Mouse (Mus musculus) layer of hippocampus, postnatal 10 days (tissue): ENCODE data around the gene Hist1h2ba. TPM values are rescaled to one million over a fixed set of nuclear protein-coding genes. Genes with fewer than 3 reads are reported as not detected.

Source experiments
- DNase-seq, 2 experiments: peaks; one replicate each; pipeline ENCODE4 v3.0.0; 2021; ENCODE audit warnings: low spot score in 2 of 2
- long read RNA-seq: library from polyadenylated mRNA; stranded (forward); transcript quantifications from one replicate; pipeline ENCODE4 v2.0.0, GENCODE M21; 2023
- total RNA-seq, 2 experiments: library from RNA; stranded (reverse); gene quantifications; 2 replicates each; pipeline ENCODE4 v1.2.3; 2021

Hist1h2ba gene
- total RNA-seq = not detected
- long read RNA-seq = 0 reads

DNA sequence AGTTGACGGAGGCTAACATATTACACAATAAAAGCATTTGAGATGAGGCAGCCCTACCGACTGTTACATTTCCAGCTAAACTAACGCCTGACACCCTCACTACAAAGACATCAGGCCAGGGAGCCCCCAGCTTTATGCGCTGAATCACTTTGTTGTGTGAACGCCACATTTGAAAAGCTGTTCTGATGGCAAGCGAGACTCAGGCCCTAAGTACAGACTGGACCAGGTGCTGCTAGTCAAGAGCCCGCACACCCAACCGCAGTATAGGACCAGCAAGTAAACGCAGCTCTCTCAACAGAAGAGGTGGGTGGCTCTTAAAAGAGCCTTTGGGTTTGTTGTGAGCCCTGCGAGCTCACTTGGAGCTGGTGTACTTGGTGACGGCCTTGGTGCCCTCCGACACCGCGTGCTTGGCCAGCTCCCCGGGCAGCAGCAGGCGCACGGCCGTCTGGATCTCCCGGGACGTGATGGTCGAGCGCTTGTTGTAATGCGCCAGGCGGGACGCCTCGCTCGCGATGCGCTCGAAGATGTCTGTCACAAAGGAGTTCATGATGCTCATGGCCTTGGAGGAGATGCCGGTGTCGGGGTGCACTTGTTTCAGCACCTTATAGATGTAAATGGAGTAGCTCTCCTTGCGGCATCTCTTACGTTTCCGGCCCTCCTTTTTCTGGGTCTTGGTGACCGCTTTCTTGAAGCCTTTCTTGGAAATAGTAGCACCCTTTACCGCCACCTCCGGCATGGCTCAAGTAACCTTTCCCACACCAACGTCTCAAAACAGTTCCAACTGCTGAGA is at the start of gene Hist1h2ba:
TSS of gene Hist1h2ba (minus strand) at position 736 of the 790 bp plus-strand sequence.
- no peak for DNase-seq

GRCm38 (mm10) chr13:23972271-23972670 is 38.3 kb upstream of the Hist1h2ba start:
- DNase-seq = no peak

DNA sequence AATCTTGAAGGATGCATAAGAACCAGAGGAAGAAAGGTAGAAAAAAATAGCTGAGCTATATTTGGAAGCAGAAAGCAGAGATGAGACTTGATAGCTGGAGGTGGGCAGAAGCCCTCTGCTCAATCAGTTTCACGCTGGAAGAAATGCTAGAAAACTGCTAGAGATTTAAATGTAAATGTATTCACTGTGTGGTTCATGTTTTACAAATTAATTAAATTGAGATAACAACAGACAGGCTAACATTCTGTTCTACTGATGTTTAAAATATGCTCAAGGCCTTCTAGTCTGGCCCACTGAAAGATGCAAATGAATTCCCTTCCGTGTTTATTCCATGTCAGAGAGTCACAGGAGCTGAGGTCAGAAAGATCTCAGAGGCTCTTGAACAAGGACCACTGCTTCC is 37.9 kb upstream of the Hist1h2ba start:
- no peak for DNase-seq

GRCm38 (mm10) chr13:23964909-23965308 is 31.0 kb upstream of the Hist1h2ba start:
- DNase-seq = no peak

GRCm38 (mm10) chr13:23959776-23960175 is 25.8 kb upstream of the Hist1h2ba start:
- no peak for DNase-seq

- no peak for DNase-seq
Observed at GRCm38 (mm10) chr13:23950928-23951327, 17.0 kb upstream of the Hist1h2ba start.

DNA sequence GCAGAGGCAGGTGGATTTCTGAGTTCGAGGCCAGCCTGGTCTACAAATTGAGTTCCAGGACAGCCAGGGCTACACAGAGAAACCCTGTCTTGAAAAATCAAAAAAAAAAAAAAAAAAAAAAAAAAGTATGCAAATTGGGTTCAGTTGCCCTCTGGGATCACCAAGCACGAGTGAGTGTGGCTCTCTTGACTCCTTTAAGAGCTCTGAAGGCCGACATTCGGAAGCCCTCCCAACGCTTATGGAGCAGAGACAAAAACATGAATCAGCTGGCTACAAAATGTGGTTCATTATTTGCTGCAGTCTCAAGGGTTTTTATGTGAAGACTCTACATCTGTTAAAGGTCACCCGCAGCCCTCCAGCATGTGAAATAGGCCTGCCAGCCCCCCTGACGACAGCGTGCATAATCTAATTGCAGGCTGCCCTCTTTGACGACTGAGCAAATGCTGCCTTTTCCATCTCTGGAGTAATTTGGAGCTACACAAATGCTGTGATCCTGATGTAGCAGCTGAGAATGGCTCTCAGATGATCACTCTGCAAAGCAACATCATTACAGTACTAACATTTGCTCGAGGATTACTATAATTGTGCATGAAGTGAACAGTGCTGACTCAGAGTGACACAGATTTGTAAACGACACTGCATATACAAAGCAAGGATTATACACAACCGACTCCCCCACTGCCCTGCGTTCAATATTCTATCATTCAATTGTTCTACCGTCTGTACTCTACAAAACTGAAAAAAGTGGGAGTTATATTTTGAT is 15.7 kb upstream of the Hist1h2ba start:
- DNase-seq = peak in 1 of 2 experiments; percentile 12

GRCm38 (mm10) chr13:23946254-23946653 is 12.3 kb upstream of the Hist1h2ba start:
- DNase-seq = no peak

DNA sequence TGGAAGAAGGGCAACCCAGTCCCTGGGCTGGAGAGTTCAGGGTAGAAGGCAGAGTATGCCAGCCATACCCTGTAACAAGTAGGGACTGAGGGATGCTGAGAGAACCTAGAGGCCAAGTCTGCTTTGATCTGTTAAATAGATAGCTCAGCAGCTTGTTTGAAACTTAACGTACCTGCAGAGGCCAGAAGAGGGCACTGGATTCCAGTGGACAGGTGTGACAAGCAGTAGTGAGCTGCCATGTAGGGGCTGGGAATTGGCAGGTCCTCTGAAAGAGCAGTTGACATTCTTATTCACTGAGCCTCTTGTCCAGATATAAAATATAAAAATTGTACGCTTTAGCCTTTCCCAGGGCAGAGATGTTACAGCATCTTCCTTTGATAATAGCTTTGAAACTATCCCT is 8.9 kb upstream of the Hist1h2ba start:
- DNase-seq = no peak

DNA sequence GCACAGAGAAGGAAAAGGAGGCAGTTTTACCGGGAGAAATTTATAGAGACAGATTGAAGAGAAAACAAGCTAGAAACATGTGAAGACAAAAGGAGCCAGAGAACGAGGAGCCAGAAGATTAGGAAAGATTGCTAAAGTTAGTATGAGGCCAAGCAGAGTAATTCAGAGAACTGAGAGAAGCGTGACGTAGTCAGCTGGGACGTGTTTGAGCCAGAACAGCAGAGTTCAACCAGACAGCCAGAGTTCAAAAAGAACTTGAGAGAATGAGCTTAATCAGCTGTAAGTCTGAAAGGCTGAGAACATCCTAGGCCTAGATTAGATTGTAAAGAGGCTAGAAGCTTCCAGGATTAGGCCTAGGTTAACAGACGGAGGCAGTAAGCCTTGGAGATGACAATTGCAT is 6.3 kb upstream of the Hist1h2ba start:
- DNase-seq = no peak

DNA sequence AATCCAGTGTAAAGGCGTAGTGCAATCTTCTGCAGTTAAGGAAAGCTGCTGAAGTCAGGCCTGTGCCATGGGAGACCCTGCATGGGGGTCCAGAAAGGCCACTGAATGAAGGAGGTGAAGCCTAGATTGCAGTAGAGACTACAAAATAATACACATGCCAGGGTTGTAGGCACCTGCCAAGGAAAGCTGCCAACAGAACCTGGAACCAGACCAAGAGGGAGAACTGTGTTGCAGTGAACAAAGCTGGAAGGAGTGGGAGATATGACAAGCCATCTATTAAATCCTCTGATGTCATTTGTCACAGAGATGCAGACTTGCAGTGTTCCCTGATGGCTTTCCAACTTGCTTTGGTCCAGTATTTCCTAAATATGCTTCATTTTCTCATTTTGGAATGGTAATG is 4.7 kb upstream of the Hist1h2ba start:
- peak; percentile 46 to 63 for DNase-seq

- no peak for DNase-seq
Observed at GRCm38 (mm10) chr13:23934211-23934520, 210 bp upstream of the Hist1h2ba start, which contains the start of gene Hist1h2aa. TSS of gene Hist1h2aa (plus strand) at chr13:23934462.

- DNase-seq = no peak
Observed at GRCm38 (mm10) chr13:23930904-23931303, 3.1 kb downstream of the Hist1h2ba start.

GRCm38 (mm10) chr13:23930461-23930860 is 3.5 kb downstream of the Hist1h2ba start:
- no peak for DNase-seq

GRCm38 (mm10) chr13:23928637-23929036 is 5.3 kb downstream of the Hist1h2ba start:
- no peak for DNase-seq

DNA sequence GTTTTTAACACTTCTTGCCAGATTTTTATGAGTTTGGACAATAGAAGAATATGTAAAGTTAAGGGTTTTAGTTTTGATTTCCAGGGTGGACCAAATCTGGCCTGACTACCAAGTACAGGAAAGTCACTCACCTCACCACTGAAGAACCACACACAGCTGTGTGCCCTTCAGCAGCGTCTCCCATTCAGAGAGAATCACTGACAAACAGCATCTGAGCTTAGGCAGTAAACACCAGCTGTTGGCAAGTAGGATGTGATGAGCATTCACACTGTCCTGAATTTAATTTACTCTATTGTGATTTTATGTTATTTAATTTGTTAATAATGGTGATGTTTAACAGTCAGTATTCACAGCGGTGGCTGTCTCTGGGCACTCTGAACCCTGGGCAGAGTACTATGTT is 8.2 kb downstream of the Hist1h2ba start:
- no peak for DNase-seq

GRCm38 (mm10) chr13:23917674-23918073 is 16.3 kb downstream of the Hist1h2ba start:
- DNase-seq = no peak

DNA sequence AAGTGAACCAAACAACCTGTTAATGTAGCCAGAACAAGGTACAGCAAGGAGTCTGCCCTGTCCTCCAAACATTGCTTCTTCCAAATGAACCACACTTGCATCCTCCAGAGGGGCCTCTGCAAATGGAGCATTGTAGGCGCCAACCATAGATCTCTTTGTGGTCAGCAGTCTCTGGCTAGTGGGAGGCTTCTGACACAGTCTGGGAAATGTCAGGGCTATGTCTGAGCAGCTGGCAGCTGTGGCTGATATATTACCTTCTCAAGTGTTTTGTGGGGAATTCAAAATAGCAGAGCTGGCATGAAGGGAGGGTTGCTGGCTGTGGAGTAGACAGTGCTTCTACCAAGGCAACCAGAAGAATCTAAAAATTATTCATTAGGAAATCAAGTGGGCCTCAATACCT is 17.8 kb downstream of the Hist1h2ba start:
- DNase-seq = no peak

DNA sequence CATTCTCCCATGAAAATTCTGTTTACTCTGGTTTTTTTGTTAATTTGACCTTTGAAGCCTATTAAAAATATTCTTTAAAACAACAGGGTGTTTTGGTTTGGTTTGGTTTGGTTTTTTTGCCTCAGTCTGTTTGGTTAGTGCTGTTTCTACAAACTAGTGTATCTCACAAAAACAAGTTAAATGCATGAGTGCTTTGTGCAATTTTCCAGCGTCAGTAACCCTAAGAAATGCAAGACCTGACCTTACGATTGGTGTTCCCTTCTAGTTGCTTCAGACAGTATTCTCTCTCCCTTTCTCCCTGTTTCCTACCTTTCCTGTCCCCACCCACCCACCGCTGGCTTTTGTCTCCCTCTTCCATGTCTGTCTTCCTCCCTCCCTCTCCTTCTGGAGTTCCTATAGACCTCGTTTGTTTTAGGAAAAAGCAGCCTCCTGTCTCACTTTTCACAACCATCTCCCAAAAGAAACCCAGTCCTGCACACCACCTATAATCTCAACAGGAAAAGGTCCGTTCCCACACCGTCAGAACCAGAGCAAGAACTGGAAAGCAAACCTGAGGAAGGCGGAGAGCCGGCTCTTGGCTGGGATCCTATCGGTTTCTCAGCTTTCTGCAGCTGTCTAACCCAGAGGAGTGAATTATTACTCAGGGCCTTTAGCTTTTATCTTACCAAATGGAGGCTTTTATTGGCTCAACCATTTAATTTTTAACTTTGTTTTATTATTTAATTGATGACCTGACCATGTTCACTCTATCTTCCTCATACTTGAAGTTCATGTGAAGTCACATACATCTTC is 19.4 kb downstream of the Hist1h2ba start, which contains the start of gene Slc17a4:
TSS of gene Slc17a4 (minus strand) at position 634 of the 792 bp plus-strand sequence.
- no peak for DNase-seq

DNA sequence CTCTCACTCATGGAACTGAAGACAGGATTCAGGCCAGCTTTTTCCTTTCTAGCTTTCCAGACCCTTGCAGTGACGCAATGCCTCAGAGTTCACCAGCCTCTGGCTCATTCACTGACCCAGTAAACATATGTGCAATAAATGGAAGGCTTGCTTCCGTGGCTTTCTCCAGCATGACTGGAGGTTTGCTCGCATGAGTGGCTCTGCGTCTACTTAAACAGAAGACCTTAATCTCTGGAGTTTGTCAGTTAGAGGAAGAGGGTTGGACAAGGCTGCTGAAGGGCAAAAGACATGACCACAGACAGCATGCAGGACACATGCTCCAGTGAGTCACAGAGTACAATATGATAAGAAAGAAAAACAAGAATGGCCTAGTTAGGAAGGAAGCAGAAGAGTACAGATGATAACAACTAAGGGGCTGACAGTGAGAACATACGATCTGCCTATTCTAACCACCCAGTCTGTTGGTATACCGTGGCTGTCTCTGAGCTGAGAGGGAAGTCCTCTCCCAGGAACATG is 20.1 kb downstream of the Hist1h2ba start:
- no peak for DNase-seq

DNA sequence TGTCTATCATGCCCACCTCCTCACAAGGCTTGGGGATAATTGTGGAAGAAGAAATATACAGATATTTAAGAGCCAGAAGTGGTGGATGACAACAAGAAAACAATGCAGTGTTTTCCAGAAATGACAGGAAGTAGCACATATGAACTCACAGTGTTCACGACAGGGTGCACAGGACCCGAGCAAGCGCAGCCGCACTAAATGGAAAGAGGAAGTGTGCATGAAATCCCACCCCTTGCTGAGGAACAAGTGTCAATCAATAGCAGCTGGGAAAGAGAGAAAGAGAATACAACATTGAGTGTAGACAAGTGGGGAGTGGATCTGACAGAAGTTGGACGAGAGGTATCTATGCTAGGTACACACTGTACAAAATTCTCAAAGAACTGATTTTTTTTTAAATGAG is 22.6 kb downstream of the Hist1h2ba start:
- DNase-seq = no peak
